Mouse (Mus musculus) limb, embryonic 12.5 days (tissue): ENCODE data around the gene Mga. TPM values are rescaled to one million over a fixed set of nuclear protein-coding genes. Genes with fewer than 3 reads are reported as not detected.

ENCODE experiments used
- ATAC-seq: fragments of 200-750 bp; cut with Nextera tagmentation; 2 replicates; pipeline ENCODE4 v1.8.0; 2017; ENCODE audit warnings: low read depth, moderate TSS enrichment; ENCODE audit not compliant: insufficient number of reproducible peaks, insufficient read depth, low FRiP score, low TSS enrichment
- H3K27ac ChIP-seq: fragments of 300-500 bp; sonication (generic); 2 replicates; pipeline ENCODE4 v1.5.1; 2016; ENCODE audit warnings: mild to moderate bottlenecking, moderate library complexity
- H3K27me3 ChIP-seq: fragments of 300-500 bp; sonication (generic); 2 replicates; pipeline ENCODE4 v1.6.1; 2016; ENCODE audit warnings: mild to moderate bottlenecking, moderate library complexity
- H3K36me3 ChIP-seq: fragments of 300-500 bp; sonication (generic); 2 replicates; pipeline ENCODE4 v1.6.1; 2016; ENCODE audit warnings: mild to moderate bottlenecking, moderate library complexity
- H3K4me1 ChIP-seq: fragments of 300-500 bp; sonication (generic); replicated peaks from 2 replicates; pipeline ENCODE4 v1.6.1; 2016
- H3K4me2 ChIP-seq: fragments of 300-500 bp; sonication (generic); 2 replicates; pipeline ENCODE4 v1.6.1; 2016; ENCODE audit warnings: mild to moderate bottlenecking, moderate library complexity
- H3K4me3 ChIP-seq: fragments of 300-500 bp; sonication (generic); replicated peaks from 2 replicates; pipeline ENCODE4 v1.5.1; 2016; ENCODE audit warnings: mild to moderate bottlenecking
- H3K9ac ChIP-seq: fragments of 300-500 bp; sonication (generic); replicated peaks from 2 replicates; pipeline ENCODE4 v1.6.1; 2016; ENCODE audit warnings: mild to moderate bottlenecking, moderate library complexity
- H3K9me3 ChIP-seq: fragments of 300-500 bp; sonication (generic); 2 replicates; pipeline ENCODE4 v1.6.1; 2016; ENCODE audit warnings: mild to moderate bottlenecking, moderate library complexity
- WGBS: fragments of 180-500 bp; shearing (Covaris S2); methylation state at CpG from one replicate; pipeline ENCODE4 v1.1.7; 2016; 5-methylcytosine and 5-hydroxymethylcytosine counted together
- polyA plus RNA-seq: library from polyadenylated mRNA; unstranded; fragments of >200 nt; fragmentation: Nextera tagmentation; extraction: Ambion mirVana; gene quantifications from 2 replicates; pipeline ENCODE4 v1.2.1, GENCODE M21; 2016

The Mga gene
- polyA plus RNA-seq, 1 experiment from 2014 or later, result 39.9 TPM

GRCm38 (mm10) chr2:119916007-119916406, 19.0 kb downstream of the Mga start:
- ATAC-seq, result no peak
- Histone ChIP-seq H3K9ac (no peak overlapping the region), H3K4me1 (no peaks in the 10 kb centered on the region), H3K4me2 (no peak overlapping the region), H3K4me3 (no peak overlapping the region), H3K9me3 (no peaks in the 10 kb centered on the region), H3K27ac (no peak overlapping the region), H3K36me3 (peaks cover 31% of the 10 kb centered on the region; the same call in 1 of the 2 replicates), H3K27me3 (no peaks in the 10 kb centered on the region)

GRCm38 (mm10) chr2:119917631-119918369, 20.8 kb downstream of the Mga start:
- H3K27me3 ChIP-seq, result no peaks in the 10 kb centered on the region
- no peak overlapping the region for H3K4me2 ChIP-seq
- H3K9ac ChIP-seq, result no peak overlapping the region
- H3K4me3 ChIP-seq, result no peak overlapping the region
- no peak overlapping the region for H3K27ac ChIP-seq
- 59% methylated on average over 1 of the region's 1 CpGs for WGBS
- no peaks in the 10 kb centered on the region for H3K4me1 ChIP-seq
- ATAC-seq, result no peak
- H3K36me3 ChIP-seq, result peaks cover 41% of the 10 kb centered on the region
- no peaks in the 10 kb centered on the region for H3K9me3 ChIP-seq

GRCm38 (mm10) chr2:119970571-119970970, 73.5 kb downstream of the Mga start:
- H3K9me3 ChIP-seq, result no peaks in the 10 kb centered on the region
- H3K4me2 ChIP-seq, result no peak overlapping the region
- H3K4me3 ChIP-seq, result no peak overlapping the region
- H3K27ac ChIP-seq, result no peak overlapping the region
- H3K9ac ChIP-seq, result no peak overlapping the region
- peaks cover 16% of the 10 kb centered on the region; the same call in 1 of the 2 replicates for H3K36me3 ChIP-seq
- 43% methylated on average over 9 of the region's 9 CpGs for WGBS
- no peak for ATAC-seq
- peaks cover 18% of the 10 kb centered on the region; the same call in 1 of the 2 replicates for H3K4me1 ChIP-seq
- H3K27me3 ChIP-seq, result no peaks in the 10 kb centered on the region

GRCm38 (mm10) chr2:119971316-119971715, 74.3 kb downstream of the Mga start:
- Histone ChIP-seq H3K4me3 (no peak overlapping the region), H3K36me3 (peaks cover 9% of the 10 kb centered on the region; the same call in 1 of the 2 replicates), H3K27me3 (no peaks in the 10 kb centered on the region), H3K9ac (no peak overlapping the region), H3K9me3 (no peaks in the 10 kb centered on the region), H3K4me2 (peak overlapping the region; percentile 70), H3K4me1 (peaks cover 18% of the 10 kb centered on the region; the same call in 1 of the 2 replicates), H3K27ac (no peak overlapping the region)
- WGBS, result 83% methylated on average over 3 of the region's 3 CpGs
- ATAC-seq, result no peak

GRCm38 (mm10) chr2:119971837-119972536, 75.0 kb downstream of the Mga start:
- Histone ChIP-seq H3K27ac (peak overlapping the region; percentile 50; the same call in 1 of the 2 replicates), H3K27me3 (no peaks in the 10 kb centered on the region), H3K9me3 (no peaks in the 10 kb centered on the region), H3K4me1 (peaks cover 18% of the 10 kb centered on the region; the same call in 1 of the 2 replicates), H3K4me3 (peak overlapping the region; percentile 78), H3K9ac (peak overlapping the region; percentile 80), H3K36me3 (0 out of 2 replicates have a peak, but pooled peaks cover 3% of the 10 kb centered on the region), H3K4me2 (peak overlapping the region; percentile 70)
- WGBS, result 2% methylated on average over 32 of the region's 32 CpGs
- peak; percentile 98 for ATAC-seq

- H3K9me3 ChIP-seq, result no peaks in the 10 kb centered on the region
- peaks cover 18% of the 10 kb centered on the region; the same call in 1 of the 2 replicates for H3K4me1 ChIP-seq
- H3K36me3 ChIP-seq, result 0 out of 2 replicates have a peak, but pooled peaks cover 3% of the 10 kb centered on the region
- H3K4me3 ChIP-seq, result peak within 1 kb of the TSS; percentile 78
- H3K9ac ChIP-seq, result peak within 1 kb of the TSS; percentile 80
- peak within 1 kb of the TSS; percentile 50; the same call in 1 of the 2 replicates for H3K27ac ChIP-seq
- H3K27me3 ChIP-seq, result no peaks in the 10 kb centered on the region
- 2% methylated on average over 19 of the region's 19 CpGs for WGBS
- H3K4me2 ChIP-seq, result peak within 1 kb of the TSS; percentile 70
- peak; percentile 73 for ATAC-seq
Observed at GRCm38 (mm10) chr2:119972537-119972879, 75.5 kb downstream of the Mga start, which contains the start of gene Mapkbp1. TSS of gene Mapkbp1 (plus strand) at chr2:119972699.

GRCm38 (mm10) chr2:119980343-119980986, 83.4 kb downstream of the Mga start:
- H3K4me2 ChIP-seq, result no peak overlapping the region
- no peak overlapping the region for H3K9ac ChIP-seq
- H3K36me3 ChIP-seq, result peaks cover 4% of the 10 kb centered on the region; the same call in 1 of the 2 replicates
- H3K9me3 ChIP-seq, result no peaks in the 10 kb centered on the region
- H3K27me3 ChIP-seq, result no peaks in the 10 kb centered on the region
- peaks cover 10% of the 10 kb centered on the region; the same call in 1 of the 2 replicates for H3K4me1 ChIP-seq
- H3K4me3 ChIP-seq, result no peak overlapping the region
- 48% methylated on average over 7 of the region's 7 CpGs for WGBS
- no peak for ATAC-seq
- no peak overlapping the region for H3K27ac ChIP-seq

- Histone ChIP-seq H3K27ac (peak overlapping the region; percentile 13; the same call in 1 of the 2 replicates), H3K27me3 (no peaks in the 10 kb centered on the region), H3K4me2 (no peak overlapping the region), H3K36me3 (peaks cover 5% of the 10 kb centered on the region; the same call in 1 of the 2 replicates), H3K4me1 (peaks cover 10% of the 10 kb centered on the region; the same call in 1 of the 2 replicates), H3K9ac (no peak overlapping the region), H3K9me3 (no peaks in the 10 kb centered on the region), H3K4me3 (no peak overlapping the region)
- ATAC-seq, result no peak
- WGBS, result 52% methylated on average over 2 of the region's 2 CpGs
Observed at GRCm38 (mm10) chr2:119981631-119982030, 84.6 kb downstream of the Mga start.

GRCm38 (mm10) chr2:119985871-119986270, 88.8 kb downstream of the Mga start:
- H3K4me1 ChIP-seq, result peaks cover 7% of the 10 kb centered on the region; the same call in 1 of the 2 replicates
- no peak overlapping the region for H3K9ac ChIP-seq
- H3K27me3 ChIP-seq, result no peaks in the 10 kb centered on the region
- no peak for ATAC-seq
- H3K36me3 ChIP-seq, result peaks cover 10% of the 10 kb centered on the region
- 71% methylated on average over 8 of the region's 8 CpGs for WGBS
- no peaks in the 10 kb centered on the region for H3K9me3 ChIP-seq
- no peak overlapping the region for H3K27ac ChIP-seq
- no peak overlapping the region for H3K4me3 ChIP-seq
- H3K4me2 ChIP-seq, result no peak overlapping the region

GRCm38 (mm10) chr2:119986369-119986768, 89.3 kb downstream of the Mga start:
- H3K27me3 ChIP-seq, result no peaks in the 10 kb centered on the region
- H3K4me3 ChIP-seq, result no peak overlapping the region
- WGBS, result 87% methylated on average over 6 of the region's 6 CpGs
- peaks cover 10% of the 10 kb centered on the region for H3K36me3 ChIP-seq
- no peak overlapping the region for H3K9ac ChIP-seq
- H3K27ac ChIP-seq, result no peak overlapping the region
- no peaks in the 10 kb centered on the region for H3K9me3 ChIP-seq
- no peak overlapping the region for H3K4me2 ChIP-seq
- ATAC-seq, result no peak
- H3K4me1 ChIP-seq, result 0 out of 2 replicates have a peak, but pooled peaks cover 3% of the 10 kb centered on the region

- no peaks in the 10 kb centered on the region for H3K9me3 ChIP-seq
- 97% methylated on average over 2 of the region's 2 CpGs for WGBS
- no peaks in the 10 kb centered on the region for H3K4me1 ChIP-seq
- H3K36me3 ChIP-seq, result peaks cover 10% of the 10 kb centered on the region
- no peak overlapping the region for H3K4me2 ChIP-seq
- no peaks in the 10 kb centered on the region for H3K27me3 ChIP-seq
- H3K27ac ChIP-seq, result no peak overlapping the region
- no peak overlapping the region for H3K9ac ChIP-seq
- H3K4me3 ChIP-seq, result no peak overlapping the region
- ATAC-seq, result no peak
Observed at GRCm38 (mm10) chr2:119987441-119987840, 90.4 kb downstream of the Mga start.
